Mouse (Mus musculus): Measurements from ENCODE around the gene Stil.

The Stil gene

DNA sequence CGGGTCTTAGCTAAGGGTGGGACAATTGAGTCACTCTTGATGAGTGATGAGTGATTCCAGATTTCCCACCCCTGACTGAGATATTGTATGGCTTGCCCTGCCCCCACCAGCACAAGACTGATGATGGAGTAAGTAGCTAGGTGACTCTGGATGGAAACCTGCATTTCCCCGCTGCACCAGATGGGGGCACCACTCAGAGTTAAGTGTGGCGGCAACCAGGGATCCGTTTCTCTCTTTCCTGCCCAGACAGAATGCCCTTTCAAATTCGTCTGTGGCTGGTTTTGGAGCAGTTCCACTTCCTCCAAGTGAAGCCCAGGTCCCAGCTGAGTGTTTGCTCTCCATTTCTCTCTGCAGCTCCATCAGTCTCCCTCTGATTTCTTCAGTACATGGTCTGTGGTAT, 47.8 kb downstream of the Stil start:
- peak; percentile 55 to 76 for DNase-seq (ENCODE audit: low read depth in 2 of 2, low spot score in 2 of 2)

DNA sequence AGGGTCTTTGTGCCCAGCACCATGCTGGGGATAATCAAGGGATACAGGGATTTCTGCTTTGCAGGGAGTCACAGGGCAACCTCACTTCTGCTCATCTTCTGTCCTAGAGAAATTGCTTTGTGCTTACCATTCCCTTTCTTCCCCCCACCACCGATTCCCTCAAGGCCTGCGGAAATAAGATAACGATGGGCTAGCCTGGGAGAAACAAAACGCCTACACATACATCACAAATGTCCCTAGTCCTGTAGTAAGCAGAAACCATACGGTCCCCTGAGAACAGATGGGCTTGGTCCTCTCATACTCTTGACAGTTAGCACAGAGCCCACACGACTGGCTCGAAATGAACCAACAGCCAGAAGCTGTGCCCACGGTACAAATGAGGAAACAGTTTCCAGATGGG, 48.2 kb downstream of the Stil start:
- no peak for DNase-seq (ENCODE audit: low read depth in 2 of 2, low spot score in 2 of 2)

DNA sequence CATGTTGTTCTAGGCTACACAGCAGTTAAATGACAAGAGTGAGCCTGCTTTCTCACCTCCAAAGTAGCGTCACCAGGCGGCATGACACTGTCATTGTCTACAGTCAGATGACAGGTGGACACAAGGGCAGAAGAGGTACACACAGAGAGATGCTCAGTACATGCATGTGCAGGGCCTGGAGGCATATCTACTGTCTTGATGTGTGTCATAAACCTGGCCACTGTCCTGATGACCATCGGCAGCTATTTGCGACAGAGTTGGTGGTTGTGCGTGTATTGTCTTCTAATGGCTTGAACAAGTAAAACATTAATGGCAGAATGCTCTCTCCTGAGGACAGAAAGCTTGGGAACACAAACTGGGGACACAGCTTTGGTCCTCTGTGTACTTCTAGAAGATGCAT, 51.3 kb downstream of the Stil start:
- DNase-seq (ENCODE audit: low read depth in 2 of 2, low spot score in 2 of 2) = no peak

DNA sequence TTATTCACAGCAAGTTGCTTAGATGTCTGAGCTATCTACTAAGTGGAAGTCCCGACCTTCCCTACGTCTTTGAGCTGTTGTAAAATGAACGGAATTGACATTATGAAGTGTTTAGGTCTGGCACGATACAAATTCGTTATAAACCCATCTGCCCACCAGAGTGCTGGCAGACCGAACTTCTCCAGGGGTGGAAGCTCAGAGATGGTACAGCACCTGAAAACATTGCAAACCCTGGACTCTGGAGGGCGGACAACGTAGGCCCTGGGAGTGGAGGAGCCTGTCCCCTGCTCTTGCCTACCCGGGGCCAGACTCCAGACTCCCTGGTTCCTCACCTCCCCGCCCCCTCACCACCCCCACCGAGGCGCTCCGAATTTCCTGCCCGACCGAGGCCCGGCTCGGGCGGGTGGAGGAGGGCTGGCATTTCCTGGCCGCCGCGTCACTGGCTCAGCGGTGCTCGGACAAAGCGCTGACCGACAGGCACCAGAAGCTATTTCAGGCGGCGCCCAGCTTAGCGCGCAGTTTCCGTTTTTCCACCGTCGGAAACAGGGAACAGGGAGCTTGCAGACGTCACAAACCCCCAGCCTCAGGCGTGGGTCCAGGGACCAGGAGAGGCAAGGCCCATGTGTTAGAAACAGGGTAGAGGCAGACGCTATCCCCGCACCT, 52.5 kb downstream of the Stil start:
- no peak for DNase-seq (ENCODE audit: low read depth in 2 of 2, low spot score in 2 of 2)

DNA sequence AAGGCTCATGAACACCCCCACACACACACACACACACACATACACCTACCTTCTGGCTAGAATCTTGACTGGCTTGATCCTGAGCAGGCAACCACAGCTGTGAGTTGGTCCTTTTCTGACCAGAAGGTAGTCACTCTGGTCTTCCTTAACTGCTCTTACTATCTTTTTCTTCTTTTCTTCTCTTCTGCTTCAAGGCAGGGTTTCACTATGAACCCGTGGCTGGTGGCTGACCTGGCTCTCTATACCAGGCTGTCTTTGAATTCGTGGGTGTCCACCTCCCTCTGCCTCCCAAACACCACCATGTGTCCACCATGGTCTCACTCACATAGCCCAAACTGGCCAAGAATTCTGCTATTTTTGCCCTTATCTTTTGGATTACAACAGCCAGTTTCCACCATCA, 55.1 kb downstream of the Stil start:
- no peak for DNase-seq (ENCODE audit: low read depth in 2 of 2, low spot score in 2 of 2)

DNA sequence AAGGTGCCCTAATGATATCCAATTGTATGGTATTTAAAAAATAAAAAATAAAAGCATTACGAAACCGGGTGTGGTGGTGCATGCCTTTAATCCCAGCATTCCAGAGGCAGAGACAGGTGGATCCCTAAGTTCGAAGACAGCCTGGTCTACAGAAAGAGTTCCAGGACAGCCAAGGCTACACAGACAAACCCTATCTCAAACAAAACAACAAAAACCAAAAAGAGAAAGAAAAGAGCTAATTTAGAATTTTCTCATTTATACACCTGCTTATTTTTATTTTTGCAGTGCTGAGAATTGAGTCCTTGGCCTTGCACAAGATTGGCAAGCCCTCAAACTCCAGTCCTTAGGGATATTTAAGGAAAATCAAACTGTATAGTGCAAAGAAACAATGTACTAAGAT, 55.7 kb downstream of the Stil start:
- DNase-seq (ENCODE audit: low read depth in 2 of 2, low spot score in 2 of 2) = no peak

DNA sequence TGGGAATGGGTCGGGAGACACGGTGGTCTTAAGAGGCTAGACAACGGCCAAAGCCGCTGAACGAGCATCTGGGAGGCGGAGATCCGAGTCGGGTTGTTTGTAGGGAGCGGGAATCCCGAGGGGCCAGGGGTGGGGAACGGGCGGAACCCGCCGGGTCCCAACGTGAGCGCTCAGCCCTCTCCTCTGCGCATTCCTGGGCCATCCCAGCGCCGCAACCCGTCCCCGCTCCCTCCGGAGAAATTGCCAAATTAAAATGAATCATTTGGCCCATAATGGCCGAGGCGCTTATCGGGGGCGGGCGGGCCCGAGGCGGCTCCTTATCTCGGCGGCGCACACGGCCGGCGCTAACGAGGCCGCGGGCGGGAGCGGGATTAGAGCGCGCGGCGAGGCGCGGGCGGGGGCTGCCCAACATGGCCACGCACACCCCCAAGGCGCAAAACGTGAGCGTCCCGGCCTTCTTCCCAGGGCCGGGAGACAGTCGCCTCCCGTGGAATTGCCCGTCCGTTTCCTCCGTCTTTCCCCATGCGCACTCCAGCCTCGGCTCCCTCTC, 56.5 kb downstream of the Stil start, which contains the start of gene Tal1:
Gene Tal1 (plus strand): TSS at position 56 of the 550 bp plus-strand sequence.
- no peak for DNase-seq (ENCODE audit: low read depth in 2 of 2, low spot score in 2 of 2)

DNA sequence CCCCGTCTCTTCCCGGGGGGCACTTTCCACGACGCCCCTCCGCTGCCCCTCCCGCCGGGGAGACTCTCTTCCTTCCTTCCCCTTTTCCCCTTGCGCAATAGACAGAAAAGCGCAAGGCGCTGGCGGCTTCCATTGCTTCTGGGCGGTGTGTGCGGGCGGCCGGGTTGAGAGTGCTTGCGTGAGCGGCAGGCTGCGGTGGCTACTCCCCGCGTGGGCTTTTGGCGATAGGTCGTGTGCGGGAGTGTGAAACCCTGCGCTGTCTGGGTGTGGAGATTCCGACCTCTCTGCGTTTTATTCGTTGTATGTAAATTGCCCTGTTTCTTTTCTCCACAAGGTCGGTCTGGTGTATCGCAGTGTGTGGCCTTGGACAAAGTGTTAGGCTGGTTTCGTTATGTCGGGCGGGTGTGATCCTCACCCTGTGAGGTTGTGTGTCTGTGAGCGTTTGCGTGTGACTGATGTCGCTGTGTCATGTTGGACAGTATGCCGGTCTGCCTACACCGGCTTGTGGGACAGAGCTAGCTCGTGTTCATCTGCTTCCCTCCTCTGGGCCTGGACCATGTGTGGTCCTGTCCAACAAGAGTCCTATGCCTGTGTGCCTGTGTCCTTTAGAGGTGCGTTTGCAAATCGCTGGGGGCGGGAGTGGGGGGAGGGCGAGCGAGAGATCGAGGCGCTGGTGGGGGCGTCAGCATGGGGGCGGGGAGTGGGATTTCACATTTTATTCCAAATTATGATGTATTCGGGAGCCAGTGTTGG, 57.1 kb downstream of the Stil start:
- peak; percentile 33 to 40 for DNase-seq (ENCODE audit: low read depth in 2 of 2, low spot score in 2 of 2)

DNA sequence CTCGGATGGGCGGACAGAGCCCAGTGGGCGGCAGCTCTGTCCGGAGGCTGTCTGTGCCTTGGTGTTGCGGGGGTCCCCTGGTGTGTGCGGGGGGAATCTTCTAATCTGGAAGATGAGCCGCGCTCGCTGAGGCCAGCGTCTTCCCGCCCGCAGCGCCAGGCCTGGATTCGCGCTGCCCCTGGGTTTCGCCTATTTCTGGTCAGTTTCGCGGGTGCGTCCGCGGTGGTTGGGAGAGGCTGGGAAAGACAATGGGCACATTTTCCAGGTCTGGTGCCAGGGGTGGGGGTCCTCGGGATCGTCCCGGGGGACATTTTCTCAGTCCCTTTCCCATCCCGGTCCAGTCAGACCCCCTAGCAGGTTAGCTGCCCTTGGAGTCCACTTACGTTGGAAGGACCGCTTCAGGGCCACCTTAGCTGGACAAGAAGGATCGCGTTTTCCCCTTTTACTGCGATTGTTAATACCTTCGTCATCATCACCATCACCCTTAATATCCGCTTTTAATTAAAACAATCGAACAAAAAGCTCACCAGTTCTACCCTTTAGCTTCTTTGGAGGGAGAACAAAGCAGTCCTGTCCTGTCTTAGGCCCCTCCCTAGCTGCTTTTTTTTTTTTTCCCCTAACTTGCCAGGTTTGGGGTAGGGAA, 57.8 kb downstream of the Stil start:
- no peak for DNase-seq (ENCODE audit: low read depth in 2 of 2, low spot score in 2 of 2)

DNA sequence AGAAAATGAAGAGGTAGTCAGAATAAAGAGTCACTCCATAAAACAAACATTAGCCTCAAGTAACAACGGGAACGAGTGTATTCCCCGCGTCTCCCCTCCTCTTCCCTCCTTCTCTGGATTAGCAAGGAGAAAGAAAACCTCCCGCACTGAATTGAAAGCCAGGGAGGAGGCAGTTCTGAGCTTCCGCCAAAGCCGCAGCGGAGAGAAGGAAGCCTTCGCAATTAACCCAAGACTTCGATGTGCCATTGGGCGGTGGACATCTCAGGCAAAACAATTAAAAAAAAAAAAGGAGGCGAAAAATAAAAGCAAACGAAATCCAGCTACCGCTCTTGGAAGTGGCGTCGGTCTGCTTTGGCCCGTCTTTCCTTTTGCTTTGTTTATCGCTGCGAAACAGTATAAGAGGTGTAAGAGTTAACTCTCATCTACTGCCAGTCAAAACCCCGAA, 58.4 kb downstream of the Stil start:
- no peak for DNase-seq (ENCODE audit: low read depth in 2 of 2, low spot score in 2 of 2)

DNA sequence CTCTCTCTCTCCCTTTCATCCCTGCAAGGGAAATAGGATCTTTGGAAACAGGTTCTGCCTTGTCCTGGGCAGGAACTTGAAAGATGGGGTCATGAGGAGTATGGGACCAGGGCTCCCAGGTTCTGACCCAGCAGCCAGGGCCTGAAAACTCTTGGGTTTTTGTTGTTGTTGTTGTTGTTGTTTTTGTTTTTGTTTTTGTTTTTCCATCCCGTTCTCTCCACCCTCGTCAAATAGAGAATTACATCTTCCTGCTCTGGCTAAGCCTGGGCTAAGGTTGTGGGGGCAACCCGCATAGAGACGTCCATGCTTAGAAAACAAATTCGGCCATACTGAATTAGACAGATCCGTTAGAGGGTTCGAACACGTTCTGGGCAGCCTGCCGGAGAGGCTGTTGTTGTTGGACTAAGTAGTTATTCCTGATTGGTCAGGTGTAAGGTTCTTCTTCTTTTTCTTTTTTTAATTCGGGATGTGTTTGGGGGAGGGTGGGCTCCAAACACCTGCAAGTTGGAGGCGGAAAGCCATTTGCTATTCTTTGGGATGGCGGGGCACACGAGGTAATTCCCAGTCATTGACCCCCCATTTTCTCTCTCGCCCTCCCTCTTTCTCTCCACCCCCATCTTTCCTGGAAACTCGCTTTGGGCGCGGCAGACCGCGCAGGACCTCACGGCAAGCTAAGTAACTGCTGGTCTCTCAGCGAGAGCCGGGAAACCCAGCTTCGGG, 59.1 kb downstream of the Stil start:
- DNase-seq (ENCODE audit: low read depth in 2 of 2, low spot score in 2 of 2) = no peak

DNA sequence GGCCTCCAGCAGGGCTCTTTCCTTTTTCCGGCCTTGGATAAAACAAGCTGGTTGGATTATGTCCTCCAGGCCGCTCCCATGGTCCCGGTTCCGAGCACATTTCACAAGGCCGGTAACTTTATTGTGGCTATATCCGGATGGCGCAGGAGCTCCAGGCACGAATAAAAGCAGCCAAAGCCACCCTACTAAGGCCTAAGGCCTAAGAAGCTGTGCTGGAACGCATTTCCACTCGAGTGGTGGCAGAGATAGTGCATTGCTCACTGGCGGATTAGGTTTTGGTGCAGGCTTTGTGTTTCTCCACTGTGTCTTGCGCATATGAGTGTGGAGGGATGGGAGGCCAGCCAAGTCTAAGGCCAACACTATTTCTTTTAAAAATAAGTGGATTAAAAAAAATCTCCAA, 59.9 kb downstream of the Stil start:
- DNase-seq (ENCODE audit: low read depth in 2 of 2, low spot score in 2 of 2) = no peak

DNA sequence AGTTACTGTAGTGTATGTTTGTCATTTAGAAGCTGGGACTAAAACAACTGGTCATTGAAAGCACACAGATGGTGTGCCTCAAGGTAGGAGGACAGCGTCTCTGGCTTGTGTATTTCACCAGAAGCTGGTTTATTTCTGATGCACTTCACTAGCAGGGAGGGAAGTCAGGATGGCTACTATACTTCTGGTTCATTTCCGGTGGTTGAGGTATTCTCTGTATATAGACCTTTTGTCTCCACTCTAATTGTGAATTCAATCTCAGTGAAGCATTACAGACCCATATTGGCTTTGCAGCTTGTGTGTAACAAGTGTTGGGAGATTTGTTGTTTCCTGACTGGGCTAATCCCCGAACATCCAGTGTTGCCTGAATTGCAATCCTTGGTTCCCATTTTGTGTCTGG, 60.8 kb downstream of the Stil start:
- no peak for DNase-seq (ENCODE audit: low read depth in 2 of 2, low spot score in 2 of 2)

DNA sequence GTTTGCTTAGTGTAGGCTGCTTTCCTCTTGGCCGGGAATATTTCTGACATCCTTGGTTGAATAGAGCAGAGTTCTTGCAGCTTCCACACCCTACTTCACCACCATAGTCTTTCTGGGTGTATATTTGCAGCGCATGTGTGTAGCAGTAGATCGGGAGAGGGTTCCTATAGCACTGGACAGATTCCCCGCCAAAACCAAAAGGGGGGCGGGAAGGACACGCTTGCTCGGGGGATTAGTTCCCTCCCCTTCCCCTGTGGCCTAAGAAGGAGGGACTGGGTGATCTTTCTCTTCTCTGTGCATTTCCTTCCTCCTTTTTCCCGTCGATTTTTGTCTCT, 62.5 kb downstream of the Stil start:
- no peak for DNase-seq (ENCODE audit: low read depth in 2 of 2, low spot score in 2 of 2)

DNA sequence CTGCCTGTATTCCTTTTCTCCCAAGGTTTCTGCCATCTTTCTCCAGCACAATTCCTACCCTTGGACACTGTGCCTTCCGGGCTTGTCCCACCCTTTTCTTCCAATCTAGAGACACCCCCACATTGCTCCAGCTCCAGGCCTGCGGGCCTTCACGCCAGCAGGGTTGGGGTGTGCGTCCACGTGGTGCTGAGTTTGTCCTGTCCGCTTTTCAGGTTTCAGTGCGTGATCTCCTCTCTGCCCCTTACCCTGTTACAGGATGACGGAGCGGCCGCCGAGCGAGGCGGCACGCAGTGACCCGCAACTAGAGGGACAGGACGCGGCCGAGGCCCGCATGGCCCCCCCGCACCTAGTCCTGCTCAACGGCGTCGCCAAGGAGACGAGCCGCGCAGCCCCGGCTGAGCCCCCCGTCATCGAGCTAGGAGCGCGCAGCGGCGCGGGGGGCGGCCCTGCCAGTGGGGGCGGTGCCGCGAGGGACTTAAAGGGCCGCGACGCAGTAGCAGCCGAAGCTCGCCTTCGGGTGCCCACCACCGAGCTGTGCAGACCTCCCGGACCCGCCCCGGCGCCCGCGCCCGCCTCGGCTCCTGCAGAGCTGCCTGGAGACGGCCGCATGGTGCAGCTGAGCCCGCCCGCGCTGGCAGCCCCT, 63.0 kb downstream of the Stil start:
- DNase-seq (ENCODE audit: low read depth in 2 of 2, low spot score in 2 of 2) = peak; percentile 17 to 21

DNA sequence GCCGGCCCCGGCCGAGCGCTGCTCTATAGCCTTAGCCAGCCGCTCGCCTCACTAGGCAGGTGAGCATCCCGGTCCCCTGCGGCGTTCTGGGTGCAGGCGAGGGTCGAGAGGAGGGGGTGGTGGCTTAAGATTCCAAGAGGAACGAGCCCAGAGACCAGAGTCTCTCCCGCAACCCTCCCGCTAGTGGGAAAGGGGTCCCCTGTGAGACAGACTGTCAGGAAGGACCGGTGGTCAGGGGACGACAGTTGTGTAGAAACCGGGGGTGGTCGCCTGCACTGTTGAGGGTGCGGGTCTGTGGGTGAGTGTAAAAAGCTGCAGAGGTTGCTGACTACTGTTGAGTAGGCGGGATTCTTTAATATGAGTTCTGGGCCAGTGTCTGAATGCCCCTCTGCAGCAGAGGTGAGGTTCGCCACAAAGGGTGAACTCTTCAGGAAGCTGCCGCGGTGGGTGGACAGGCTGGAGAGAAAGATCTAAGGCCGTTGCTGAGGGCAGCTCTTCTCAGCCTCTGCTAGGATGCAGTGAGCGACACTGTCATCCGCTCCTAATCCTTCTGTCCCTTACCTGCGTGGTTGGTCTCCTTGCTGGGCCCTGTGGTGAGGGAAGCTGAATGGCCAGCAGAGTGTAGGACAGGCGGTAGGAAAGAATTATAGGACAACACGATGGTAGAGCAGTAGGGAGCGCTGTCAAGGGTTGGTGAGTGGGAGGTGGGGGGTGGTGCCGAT, 63.7 kb downstream of the Stil start:
- DNase-seq (ENCODE audit: low read depth in 2 of 2, low spot score in 2 of 2) = no peak

DNA sequence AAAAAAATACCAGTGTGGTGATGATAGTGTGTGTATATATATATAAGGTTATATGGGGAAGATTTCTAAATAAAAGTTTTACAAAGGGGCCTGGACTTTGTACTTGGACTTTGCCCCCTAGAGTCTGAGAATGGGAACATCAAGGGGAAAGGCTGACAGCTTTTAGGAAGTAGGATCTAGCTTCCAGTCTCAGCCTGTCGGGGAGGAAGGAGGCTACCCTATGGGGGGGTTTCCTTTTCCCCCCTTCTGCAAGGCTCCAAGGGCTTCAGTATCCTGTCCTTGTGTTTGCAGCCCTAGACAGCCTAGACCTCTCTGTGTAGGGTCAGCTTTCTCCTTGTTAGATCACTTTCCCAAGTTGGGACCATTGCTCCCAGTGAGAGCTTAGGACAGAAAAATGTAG, 71.7 kb downstream of the Stil start:
- no peak for DNase-seq (ENCODE audit: low read depth in 2 of 2, low spot score in 2 of 2)

DNA sequence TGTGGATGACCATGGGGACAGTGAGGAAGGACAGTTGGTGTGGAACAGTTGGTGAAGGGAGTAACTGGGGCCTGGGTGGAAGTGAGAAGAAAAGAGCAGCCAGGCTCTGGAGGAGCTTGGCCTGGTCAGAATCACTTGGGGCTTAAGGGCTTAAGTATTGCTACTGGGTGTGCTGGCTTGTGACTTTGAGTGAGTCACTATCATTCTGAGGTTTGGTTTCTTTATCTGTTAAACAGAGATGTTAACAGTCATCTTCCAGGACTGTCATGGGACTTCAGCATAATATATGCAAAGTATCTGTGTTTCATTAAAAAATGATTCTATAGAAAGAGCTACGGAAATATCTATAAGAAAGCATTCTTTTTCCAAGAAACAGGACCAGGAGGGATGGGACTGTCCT, 74.8 kb downstream of the Stil start:
- DNase-seq (ENCODE audit: low read depth in 2 of 2, low spot score in 2 of 2) = no peak

DNA sequence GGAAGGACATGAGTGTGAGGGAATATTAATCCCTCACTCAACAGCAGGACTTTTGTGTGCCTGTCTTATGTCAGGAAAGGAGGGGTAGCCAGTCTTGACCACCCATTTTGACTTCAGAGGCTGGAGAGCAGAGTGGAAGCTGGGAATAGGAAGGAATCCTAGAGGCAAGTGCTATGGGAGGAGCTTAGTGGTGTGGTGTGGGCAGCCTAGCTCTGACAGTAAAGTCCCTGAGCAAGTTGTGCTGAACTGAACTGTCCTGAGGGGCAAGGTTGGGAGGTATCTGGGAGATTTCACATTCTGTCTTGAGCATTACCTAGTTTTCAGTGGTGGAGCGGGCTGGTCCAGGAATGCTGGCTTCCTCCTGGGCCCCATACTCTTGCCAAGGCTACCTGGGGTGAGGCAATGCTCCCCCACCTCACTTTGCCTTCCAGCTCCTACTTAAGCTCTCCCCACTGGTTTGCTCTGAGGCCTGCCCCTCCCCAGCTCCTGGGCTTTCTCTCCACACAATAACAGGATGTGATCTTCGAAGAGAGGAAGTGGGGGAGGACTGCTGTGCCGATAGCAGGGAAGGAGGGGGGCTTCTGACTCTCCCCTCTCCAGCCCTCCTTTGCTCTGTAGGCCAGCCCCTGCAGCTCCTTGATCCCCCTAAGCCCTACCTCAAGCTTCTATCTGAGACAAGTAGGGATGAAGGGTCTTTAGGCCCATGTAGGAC, 75.4 kb downstream of the Stil start:
- peak; percentile 40 to 59 for DNase-seq (ENCODE audit: low read depth in 2 of 2, low spot score in 2 of 2)

Data from CD8-positive naive resting alpha-beta T cell, adult 2 months (primary cell).